Mouse (Mus musculus) CH12.LX (cell line): ENCODE data around the gene Pmf1.
A peak's percentile ranks its signal among the peaks of the same experiment; 100 is the strongest.

Experiments
- CTCF ChIP-seq, 2 experiments: IDR thresholded peaks in 1 of 2; conservative IDR thresholded peaks in 1 of 2; 2 replicates each; pipeline ENCODE4 v1.5.1; 2011 to 2012; ENCODE audit warnings: low read depth in 2 of 2, low read length in 2 of 2, improper control_type of control experiment in 1 of 2, inconsistent platforms in 1 of 2, mild to moderate bottlenecking in 1 of 2, moderate library complexity in 1 of 2
- MAX ChIP-seq: IDR thresholded peaks from 2 replicates; pipeline ENCODE4 v1.6.1; 2011; ENCODE audit warnings: low read length, improper control_type of control experiment
- POLR2AphosphoS2 ChIP-seq: IDR thresholded peaks from 2 replicates; pipeline ENCODE4 v1.6.1; 2011; ENCODE audit warnings: low read depth, low read length, improper control_type of control experiment
- RAD21 ChIP-seq: IDR thresholded peaks from 2 replicates; pipeline ENCODE4 v1.6.1; 2011; ENCODE audit warnings: low read depth, mild to moderate bottlenecking, low read length, improper control_type of control experiment, moderate library complexity
- TBP ChIP-seq: conservative IDR thresholded peaks from 2 replicates; pipeline ENCODE4 v1.6.1; 2011; ENCODE audit warnings: low read depth, low read length, improper control_type of control experiment

DNA sequence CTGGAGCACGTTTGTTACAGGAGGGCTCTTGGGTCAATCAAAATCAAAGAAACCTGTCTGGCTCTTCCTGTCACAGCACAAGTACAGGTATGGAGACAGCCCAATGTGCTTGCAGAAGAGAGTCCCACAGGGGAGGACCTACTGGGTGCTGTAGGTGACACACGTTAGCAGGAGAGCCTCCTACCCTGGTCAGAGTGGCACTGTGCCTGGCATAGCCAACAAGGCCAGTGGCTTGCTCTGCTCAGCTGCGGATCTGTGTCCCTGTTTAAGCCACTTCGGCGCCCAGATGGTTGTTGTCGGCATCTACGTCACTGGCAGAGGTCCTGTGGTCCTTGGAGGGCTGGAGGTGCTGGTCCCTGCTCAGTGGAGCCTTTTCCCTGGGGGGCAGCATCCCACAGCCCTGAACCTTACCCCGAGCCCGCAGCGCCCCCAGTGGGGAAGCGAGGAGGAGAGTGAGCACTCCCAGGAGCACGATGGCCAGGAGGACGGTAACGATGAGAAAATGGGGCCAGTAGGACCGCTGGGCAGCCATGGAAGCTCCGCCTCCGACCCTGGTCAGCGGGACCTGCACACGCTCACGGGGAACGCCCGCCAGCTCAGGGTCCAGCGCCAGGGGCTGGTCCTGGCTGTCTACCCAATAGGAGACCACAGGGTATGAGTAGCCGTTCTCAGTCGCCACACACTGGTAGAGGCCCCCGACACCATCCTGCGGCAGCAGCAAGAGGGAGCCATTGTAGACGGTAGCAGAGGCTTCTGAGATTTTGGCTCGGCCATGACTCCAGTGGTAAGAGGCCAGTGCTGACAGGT is 26.5 kb upstream of the Pmf1 start:
- TF ChIP-seq MAX (no peak), TBP (no peak), RAD21 (no peak), POLR2AphosphoS2 (no peak), CTCF (conservative IDR thresholded peaks at IDR 0.05 in 1 of 2, IDR thresholded peaks at IDR 0.05 in 1 of 2; ENCODE audit: low read depth in 2 of 2, low read length in 2 of 2) (peak in 1 of 2 experiments; percentile 11; a peak in 1 of 4 replicates)
